Mouse (Mus musculus) megakaryocyte, embryonic 14.5 days (primary cell): ENCODE data around the gene Tgds.

Experiments used
- FLI1 ChIP-seq: IDR thresholded peaks from 2 replicates; pipeline ENCODE4 v1.6.1; 2012; ENCODE audit warnings: low read length, inconsistent platforms, mixed read lengths
- GATA1 ChIP-seq: IDR thresholded peaks from 3 replicates; pipeline ENCODE4 v1.6.1; 2012; ENCODE audit warnings: mixed read lengths, low read length, inconsistent platforms, borderline replicate concordance

DNA sequence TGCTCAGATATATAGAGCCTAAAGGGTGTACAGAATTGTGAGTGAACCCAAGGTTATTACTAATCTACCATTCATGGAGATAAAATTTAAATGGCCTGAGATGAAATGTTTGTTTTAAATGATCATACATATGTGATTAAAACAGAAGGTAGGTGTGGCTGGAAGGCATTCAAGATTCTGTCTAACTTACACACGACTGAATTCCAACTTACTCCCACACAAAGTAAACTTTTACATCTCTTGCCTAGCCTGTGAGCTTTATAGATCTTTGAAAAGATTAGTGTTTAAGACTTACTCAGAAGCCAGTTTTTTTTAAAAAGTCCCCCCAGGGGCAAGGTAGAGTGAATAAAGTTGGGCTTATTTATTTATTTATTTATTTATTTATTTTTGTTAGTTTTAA, 46.7 kb upstream of the Tgds start:
- no peak for TF ChIP-seq GATA1
- TF ChIP-seq FLI1 = no peak
